Mouse (Mus musculus) thymus, adult 2 months (tissue): ENCODE results near the gene Clcn7. TPM values are rescaled to one million over a fixed set of nuclear protein-coding genes. Genes with fewer than 3 reads are reported as not detected.

Source experiments
- DNase-seq: peaks from one replicate; pipeline ENCODE4 v3.0.0; 2021
- H3K27ac ChIP-seq: fragments of 200-500 bp; 2 replicates; pipeline ENCODE4 v1.5.1; 2012; ENCODE audit warnings: low read length, control low read depth; ENCODE audit not compliant: control insufficient read depth, insufficient read depth
- H3K27me3 ChIP-seq: fragments of 200-500 bp; 2 replicates; pipeline ENCODE4 v1.6.1; 2012; ENCODE audit warnings: mild to moderate bottlenecking, low read length, moderate library complexity, mixed read lengths; ENCODE audit not compliant: control insufficient read depth, insufficient read depth
- H3K36me3 ChIP-seq: fragments of 200-500 bp; 2 replicates; pipeline ENCODE4 v1.6.1; 2012; ENCODE audit warnings: mild to moderate bottlenecking, low read length, moderate library complexity; ENCODE audit not compliant: control insufficient read depth, insufficient read depth
- H3K4me1 ChIP-seq: fragments of 200-500 bp; replicated peaks from 2 replicates; pipeline ENCODE4 v1.6.1; 2012; ENCODE audit warnings: low read length; ENCODE audit not compliant: control insufficient read depth, insufficient read depth
- H3K4me3 ChIP-seq: fragments of 200-500 bp; 2 replicates; pipeline ENCODE4 v1.5.1; 2012; ENCODE audit warnings: mild to moderate bottlenecking, low read length, control low read depth, moderate library complexity; ENCODE audit not compliant: control insufficient read depth, insufficient read depth
- CTCF ChIP-seq: fragments of 200-500 bp; IDR thresholded peaks from 2 replicates; pipeline ENCODE4 v1.5.1; 2012; ENCODE audit warnings: mild to moderate bottlenecking, control low read depth, low read length, moderate library complexity, borderline replicate concordance; ENCODE audit not compliant: control insufficient read depth, poor library complexity, insufficient read depth; ENCODE audit errors: extremely low read depth
- POLR2A ChIP-seq: fragments of 200-500 bp; IDR thresholded peaks from 2 replicates; pipeline ENCODE4 v1.6.1; 2012; ENCODE audit warnings: mild to moderate bottlenecking, low read length, control low read depth, moderate library complexity; ENCODE audit not compliant: control insufficient read depth, poor library complexity, insufficient read depth; ENCODE audit errors: extremely low read depth
- WGBS: fragments of 180-500 bp; shearing (Covaris S2); methylation state at CpG from one replicate; pipeline ENCODE4 v1.1.7; 2018; 5-methylcytosine and 5-hydroxymethylcytosine counted together
- polyA plus RNA-seq: library from polyadenylated mRNA; depleted of rRNA; stranded (reverse); fragments of >200 nt; gene quantifications from 2 replicates; pipeline ENCODE4 v1.2.3, GENCODE M21; 2012

The Clcn7 gene
- polyA plus RNA-seq, 1 experiment, result 45.9 TPM

- no peaks in the 10 kb centered on the region for H3K4me1 ChIP-seq
- DNase-seq, result no peak
- no peak overlapping the region for H3K4me3 ChIP-seq
- H3K36me3 ChIP-seq, result no peaks in the 10 kb centered on the region
- H3K27ac ChIP-seq, result no peak overlapping the region
- 77% methylated on average over 4 of the region's 4 CpGs for WGBS
- TF ChIP-seq CTCF (no peak), POLR2A (no peak)
- no peaks in the 10 kb centered on the region for H3K27me3 ChIP-seq
Observed at GRCm38 (mm10) chr17:25139960-25140359, 6.8 kb downstream of the Clcn7 start.

- Histone ChIP-seq H3K4me3 (no peak within 1 kb of the TSS), H3K27ac (no peak within 1 kb of the TSS), H3K27me3 (no peaks in the 10 kb centered on the region), H3K36me3 (no peaks in the 10 kb centered on the region), H3K4me1 (no peaks in the 10 kb centered on the region)
- no peak for TF ChIP-seq CTCF
- no peak for TF ChIP-seq POLR2A
- no peak for DNase-seq
- 96% methylated on average over 1 of the region's 1 CpGs for WGBS
Observed at GRCm38 (mm10) chr17:25162161-25162560, 29.0 kb downstream of the Clcn7 start, which contains the start of gene Ccdc154. TSS of gene Ccdc154 (plus strand) at chr17:25162461.

DNA sequence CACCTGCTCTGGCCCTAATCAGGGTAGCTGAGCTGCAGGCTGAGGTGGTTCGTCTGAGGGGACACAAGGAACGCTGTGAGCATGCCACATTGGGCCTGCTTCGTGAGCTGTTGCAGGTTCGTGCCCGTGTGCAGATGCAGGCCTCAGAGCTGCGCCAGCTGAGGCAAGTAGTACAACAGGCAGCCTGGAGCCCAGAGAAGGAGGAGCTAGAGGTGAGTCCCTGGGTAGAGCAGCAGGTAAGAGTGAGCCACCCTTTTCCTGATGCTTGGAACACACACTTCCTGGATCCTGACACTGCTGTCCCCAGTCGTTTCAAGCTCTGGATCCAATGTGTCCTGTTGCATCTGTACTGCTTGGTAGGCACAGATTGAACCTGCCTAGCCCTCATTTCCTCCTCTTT is 30.2 kb downstream of the Clcn7 start:
- Histone ChIP-seq H3K4me1 (no peaks in the 10 kb centered on the region), H3K27me3 (no peaks in the 10 kb centered on the region), H3K27ac (no peak overlapping the region), H3K36me3 (no peaks in the 10 kb centered on the region), H3K4me3 (no peak overlapping the region)
- 86% methylated on average over 7 of the region's 7 CpGs for WGBS
- DNase-seq, result no peak
- TF ChIP-seq CTCF, result no peak
- no peak for TF ChIP-seq POLR2A

GRCm38 (mm10) chr17:25164770-25165169 is 31.6 kb downstream of the Clcn7 start:
- Histone ChIP-seq H3K27ac (no peak overlapping the region), H3K36me3 (no peaks in the 10 kb centered on the region), H3K4me1 (no peaks in the 10 kb centered on the region), H3K4me3 (no peak overlapping the region), H3K27me3 (no peaks in the 10 kb centered on the region)
- TF ChIP-seq POLR2A, result no peak
- TF ChIP-seq CTCF, result no peak
- 94% methylated on average over 3 of the region's 3 CpGs for WGBS
- DNase-seq, result no peak

DNA sequence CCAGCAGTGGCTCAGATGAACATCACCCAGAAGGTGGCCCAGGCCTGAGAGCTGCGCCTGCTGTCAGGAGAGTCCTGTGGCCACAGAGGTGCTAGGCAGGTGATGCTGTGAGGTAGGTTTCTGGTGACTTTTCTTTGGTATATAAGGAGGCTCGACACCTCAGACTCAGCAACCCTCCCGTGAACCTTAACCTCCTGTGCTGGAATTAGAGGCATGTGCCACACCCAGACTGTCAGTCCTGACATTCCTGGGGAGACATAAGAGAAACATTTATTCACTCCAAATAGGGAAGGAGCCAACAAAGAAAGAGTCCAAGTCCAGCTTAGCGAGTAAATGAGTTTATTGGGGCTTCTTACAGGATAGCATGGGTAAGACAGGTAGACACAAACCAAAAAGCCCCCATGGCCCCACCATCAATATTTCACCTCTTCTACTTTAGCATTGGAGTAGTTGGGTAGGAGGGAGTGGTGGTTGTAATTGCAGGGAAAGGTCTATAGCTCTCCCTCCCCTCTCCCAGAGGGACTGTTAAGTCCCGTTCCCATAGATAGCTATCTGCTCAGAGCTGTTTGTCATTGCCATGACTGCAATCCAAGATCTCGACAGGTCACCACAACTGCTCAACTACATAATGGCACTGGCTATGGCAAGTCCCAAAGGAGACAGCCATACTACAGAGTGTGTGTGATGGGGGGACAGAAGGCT is 32.9 kb downstream of the Clcn7 start:
- no peak overlapping the region for H3K27ac ChIP-seq
- 65% methylated on average over 6 of the region's 6 CpGs for WGBS
- no peak for TF ChIP-seq CTCF
- TF ChIP-seq POLR2A, result no peak
- no peaks in the 10 kb centered on the region for H3K4me1 ChIP-seq
- H3K36me3 ChIP-seq, result no peaks in the 10 kb centered on the region
- no peaks in the 10 kb centered on the region for H3K27me3 ChIP-seq
- H3K4me3 ChIP-seq, result no peak overlapping the region
- no peak for DNase-seq

DNA sequence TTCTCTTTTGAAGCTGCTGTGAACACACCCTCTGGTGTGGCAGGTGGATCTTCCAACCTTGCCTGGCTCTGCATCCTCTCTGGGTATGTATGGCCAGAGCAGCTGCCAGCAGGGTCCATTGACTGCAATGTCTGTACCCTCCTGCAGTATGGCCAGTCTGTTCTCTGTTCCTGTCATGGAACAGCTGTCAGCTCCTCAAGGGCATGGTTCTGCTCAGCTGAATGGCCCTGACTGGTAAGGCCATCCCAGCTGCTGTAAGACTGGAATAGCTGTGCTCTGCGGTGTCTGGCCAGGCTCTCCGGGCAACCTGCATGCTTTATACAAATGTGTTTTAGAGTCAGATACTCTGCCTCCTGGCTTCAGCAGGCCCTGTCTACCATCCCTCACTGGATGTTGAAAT is 36.5 kb downstream of the Clcn7 start:
- no peaks in the 10 kb centered on the region for H3K27me3 ChIP-seq
- no peak for DNase-seq
- no peak overlapping the region for H3K4me3 ChIP-seq
- no peaks in the 10 kb centered on the region for H3K36me3 ChIP-seq
- WGBS, result 97% methylated on average over 2 of the region's 2 CpGs
- TF ChIP-seq POLR2A, result no peak
- no peak for TF ChIP-seq CTCF
- H3K27ac ChIP-seq, result no peak overlapping the region
- H3K4me1 ChIP-seq, result no peaks in the 10 kb centered on the region
